Mouse (Mus musculus) hindbrain, embryonic 15.5 days (tissue): ENCODE data around the gene Angel1. TPM values are rescaled to one million over a fixed set of nuclear protein-coding genes. Genes with fewer than 3 reads are reported as not detected.

Source experiments
- ATAC-seq: fragments of 200-750 bp; cut with Nextera tagmentation; 2 replicates; pipeline ENCODE4 v1.8.0; 2017; ENCODE audit warnings: low read depth, moderate number of reproducible peaks, moderate TSS enrichment; ENCODE audit not compliant: low FRiP score
- H3K27ac ChIP-seq: fragments of 300-500 bp; sonication (generic); replicated peaks from 2 replicates; pipeline ENCODE4 v1.5.1; 2015; ENCODE audit warnings: mild to moderate bottlenecking, inconsistent platforms
- H3K27me3 ChIP-seq: fragments of 300-500 bp; sonication (generic); 2 replicates; pipeline ENCODE4 v1.6.1; 2015; ENCODE audit warnings: control low read depth, inconsistent platforms
- H3K36me3 ChIP-seq: fragments of 300-500 bp; sonication (generic); 2 replicates; pipeline ENCODE4 v1.6.1; 2015; ENCODE audit warnings: control low read depth, inconsistent platforms
- H3K4me1 ChIP-seq: fragments of 300-500 bp; sonication (generic); replicated peaks from 2 replicates; pipeline ENCODE4 v1.6.1; 2015; ENCODE audit warnings: control low read depth, inconsistent platforms
- H3K4me2 ChIP-seq: fragments of 300-500 bp; sonication (generic); 2 replicates; pipeline ENCODE4 v1.6.1; 2015; ENCODE audit warnings: moderate library complexity, mild to moderate bottlenecking, inconsistent platforms
- H3K4me3 ChIP-seq: fragments of 300-500 bp; sonication (generic); 2 replicates; pipeline ENCODE4 v1.5.1; 2015; ENCODE audit warnings: mild to moderate bottlenecking, inconsistent platforms
- H3K9ac ChIP-seq: fragments of 300-500 bp; sonication (generic); 2 replicates; pipeline ENCODE4 v1.6.1; 2015; ENCODE audit warnings: inconsistent platforms
- H3K9me3 ChIP-seq: fragments of 300-500 bp; sonication (generic); 2 replicates; pipeline ENCODE4 v1.6.1; 2016; ENCODE audit warnings: control low read depth, inconsistent platforms
- WGBS: fragments of 180-500 bp; shearing (Covaris S2); methylation state at CpG from one replicate; pipeline ENCODE4 v1.1.7; 2015; 5-methylcytosine and 5-hydroxymethylcytosine counted together
- polyA plus RNA-seq: library from polyadenylated mRNA; unstranded; fragments of >200 nt; fragmentation: Nextera tagmentation; extraction: Ambion mirVana; gene quantifications from 2 replicates; pipeline ENCODE4 v1.2.1, GENCODE M21; 2015

Angel1 gene
- polyA plus RNA-seq, 1 experiment from 2014 or later = 12.0 TPM

DNA sequence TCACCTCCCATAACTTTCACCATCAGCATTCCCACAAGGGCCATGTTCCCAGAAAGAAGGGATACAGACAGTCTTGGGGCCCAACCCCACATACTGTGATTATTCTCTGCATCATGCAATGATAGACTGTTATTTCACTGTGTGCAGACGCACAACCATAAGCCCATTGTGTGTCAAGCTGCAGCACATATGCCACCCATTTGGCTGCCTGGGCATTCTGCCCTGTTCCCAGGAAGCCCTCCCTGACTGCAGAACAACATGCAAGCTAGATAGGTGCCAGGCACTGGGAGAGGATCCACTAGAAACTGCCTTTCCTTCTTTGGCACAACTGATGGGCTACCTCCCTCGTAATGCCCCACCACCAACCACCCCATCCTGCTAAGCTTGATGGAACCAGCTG, 57.9 kb downstream of the Angel1 start:
- no peak for ATAC-seq
- H3K4me2 ChIP-seq = no peak overlapping the region
- no peaks in the 10 kb centered on the region for H3K27me3 ChIP-seq
- H3K9ac ChIP-seq = no peak overlapping the region
- no peaks in the 10 kb centered on the region for H3K36me3 ChIP-seq
- no peaks in the 10 kb centered on the region for H3K4me1 ChIP-seq
- WGBS = 85% methylated on average over 2 of the region's 2 CpGs
- H3K27ac ChIP-seq = no peak overlapping the region
- no peaks in the 10 kb centered on the region for H3K9me3 ChIP-seq
- no peak overlapping the region for H3K4me3 ChIP-seq

DNA sequence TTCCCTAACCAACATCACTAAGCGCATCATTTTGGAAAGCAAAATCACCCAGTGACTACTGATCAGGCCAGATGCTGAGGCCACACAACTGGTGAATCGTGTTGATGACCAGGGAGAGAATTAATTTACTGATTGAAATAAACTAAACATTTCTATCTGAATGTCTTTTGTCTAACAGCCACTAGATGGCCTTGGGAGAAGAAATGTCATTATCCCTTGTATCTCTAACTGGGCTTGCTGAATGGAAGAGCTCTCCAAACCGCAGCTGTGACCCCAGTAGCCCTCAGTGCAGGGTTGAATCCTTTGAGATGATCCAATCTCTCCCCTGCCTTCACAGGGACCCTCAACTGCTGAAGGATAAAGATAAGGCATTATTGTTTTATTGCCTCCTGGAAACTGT, 60.6 kb downstream of the Angel1 start:
- 56% methylated on average over 3 of the region's 3 CpGs for WGBS
- Histone ChIP-seq H3K4me3 (no peak overlapping the region), H3K4me1 (no peaks in the 10 kb centered on the region), H3K9me3 (no peaks in the 10 kb centered on the region), H3K9ac (no peak overlapping the region), H3K27me3 (no peaks in the 10 kb centered on the region), H3K4me2 (no peak overlapping the region), H3K36me3 (no peaks in the 10 kb centered on the region), H3K27ac (no peak overlapping the region)
- no peak for ATAC-seq

DNA sequence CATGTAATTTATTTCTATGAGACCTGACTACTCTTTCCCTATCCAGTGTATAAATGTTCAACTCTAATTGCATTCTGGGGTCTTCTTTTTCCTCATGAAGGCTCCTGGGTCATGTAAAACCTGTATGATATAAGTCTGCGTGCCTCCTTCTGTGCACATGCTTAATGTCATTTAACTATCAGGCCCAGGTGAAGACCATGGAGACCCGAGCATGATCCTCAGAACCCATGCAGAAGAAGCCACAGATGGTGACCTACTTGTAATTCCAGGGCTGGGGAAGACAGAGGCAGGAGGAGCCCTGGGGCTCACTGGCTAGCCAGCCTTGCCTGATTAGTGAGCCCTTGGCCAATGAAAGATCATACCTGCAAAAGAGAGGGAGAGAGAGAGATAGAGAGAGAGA, 65.8 kb downstream of the Angel1 start:
- Histone ChIP-seq H3K27ac (no peak overlapping the region), H3K4me2 (no peak overlapping the region), H3K27me3 (no peaks in the 10 kb centered on the region), H3K4me3 (no peak overlapping the region), H3K9ac (no peak overlapping the region), H3K36me3 (no peaks in the 10 kb centered on the region), H3K4me1 (peaks cover 13% of the 10 kb centered on the region), H3K9me3 (no peaks in the 10 kb centered on the region)
- no peak for ATAC-seq
- 68% methylated on average over 2 of the region's 2 CpGs for WGBS

DNA sequence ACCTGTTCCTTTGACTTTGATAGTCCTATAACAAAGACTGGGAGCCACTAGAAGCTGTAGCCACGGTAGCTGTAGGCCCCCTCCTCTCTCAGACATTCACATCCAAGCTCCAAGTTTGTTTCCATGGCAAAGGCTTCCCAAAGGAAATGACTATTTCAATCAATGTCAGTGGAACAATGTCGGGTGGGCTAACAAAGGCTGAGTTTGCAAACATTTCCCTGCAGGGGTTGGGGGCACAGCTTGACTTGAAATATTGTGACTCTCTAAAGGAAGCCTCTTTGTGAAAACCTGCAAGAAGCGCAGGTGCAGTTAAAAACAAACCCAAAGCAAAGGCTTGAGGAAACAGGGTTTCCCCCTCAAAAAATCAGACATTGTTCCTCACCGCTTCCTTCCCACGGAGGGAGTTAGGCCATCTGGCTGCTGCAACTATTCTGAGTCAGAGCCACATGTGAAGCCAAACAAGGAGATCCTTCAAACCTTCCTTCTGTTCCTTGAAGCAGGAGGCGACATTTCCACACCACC, 66.8 kb downstream of the Angel1 start:
- Histone ChIP-seq H3K9me3 (no peaks in the 10 kb centered on the region), H3K9ac (no peak overlapping the region), H3K36me3 (no peaks in the 10 kb centered on the region), H3K4me2 (no peak overlapping the region), H3K4me3 (no peak overlapping the region), H3K4me1 (peaks cover 13% of the 10 kb centered on the region), H3K27ac (peak overlapping the region; percentile 65), H3K27me3 (no peaks in the 10 kb centered on the region)
- peak; percentile 82 for ATAC-seq
- WGBS = 4% methylated on average over 6 of the region's 6 CpGs

GRCm38 (mm10) chr12:86652570-86653041, 73.7 kb downstream of the Angel1 start:
- H3K4me3 ChIP-seq = no peak overlapping the region
- H3K4me2 ChIP-seq = no peak overlapping the region
- peak overlapping the region; percentile 73 for H3K27ac ChIP-seq
- no peaks in the 10 kb centered on the region for H3K9me3 ChIP-seq
- 37% methylated on average over 4 of the region's 4 CpGs for WGBS
- H3K9ac ChIP-seq = no peak overlapping the region
- H3K27me3 ChIP-seq = no peaks in the 10 kb centered on the region
- no peaks in the 10 kb centered on the region for H3K36me3 ChIP-seq
- ATAC-seq = peak; percentile 83
- H3K4me1 ChIP-seq = peaks cover 14% of the 10 kb centered on the region

DNA sequence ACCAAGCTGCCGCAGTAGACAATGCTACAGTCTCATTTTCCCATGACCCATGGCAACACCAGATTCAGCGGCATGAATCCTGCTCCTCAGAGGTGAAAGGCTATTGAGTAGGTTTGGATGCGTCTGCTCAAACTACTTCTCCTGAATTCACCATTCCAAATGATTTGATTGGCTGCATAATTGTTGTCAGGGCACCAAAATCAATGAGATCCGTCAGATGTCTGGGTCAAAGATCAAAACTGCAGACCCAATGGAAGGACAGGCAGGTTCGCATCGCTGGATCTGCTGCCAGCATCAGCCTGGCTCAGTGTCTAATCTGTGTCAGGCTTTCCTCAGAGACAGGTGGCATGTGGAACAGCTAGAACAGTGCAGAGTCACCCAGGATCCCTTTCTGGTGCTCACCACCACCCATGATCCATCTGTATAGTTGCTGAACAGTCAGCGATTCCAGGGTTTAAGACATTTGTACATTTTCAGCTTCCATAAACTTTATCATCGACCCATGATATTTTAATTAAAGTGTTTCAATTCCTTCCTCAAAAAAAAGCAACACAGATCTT, 74.9 kb downstream of the Angel1 start:
- H3K9me3 ChIP-seq = no peaks in the 10 kb centered on the region
- no peaks in the 10 kb centered on the region for H3K27me3 ChIP-seq
- no peak for ATAC-seq
- H3K9ac ChIP-seq = no peak overlapping the region
- H3K4me1 ChIP-seq = peaks cover 26% of the 10 kb centered on the region
- no peak overlapping the region for H3K4me3 ChIP-seq
- H3K4me2 ChIP-seq = no peak overlapping the region
- 86% methylated on average over 8 of the region's 8 CpGs for WGBS
- no peak overlapping the region for H3K27ac ChIP-seq
- H3K36me3 ChIP-seq = no peaks in the 10 kb centered on the region

Other genes with a start within 250 kb of the Angel1 start
- gene Vash1, start 47.8 kb downstream of the Angel1 start, polyA plus RNA-seq = 35.0 and 38.0 TPM in 2 replicates
- not detected in 2 replicates for gene Lrrc74a, start 7.9 kb upstream of the Angel1 start, polyA plus RNA-seq
- gene Irf2bpl, start 158.3 kb upstream of the Angel1 start, polyA plus RNA-seq = 72.9 and 87.3 TPM in 2 replicates
- 45.1 and 46.1 TPM in 2 replicates for gene Cipc, start 220.6 kb upstream of the Angel1 start, polyA plus RNA-seq